Mouse (Mus musculus) heart, postnatal 0 days (tissue): ENCODE measurements at regions not wholly inside any gene's neighbourhood (a gene's known extent, or its start where the extent isn't known, plus 50 kb on each side); places are given as distances from the start of the nearest gene placed in this dataset.

Source experiments
- ATAC-seq: fragments of 200-750 bp; cut with Nextera tagmentation; 2 replicates; pipeline ENCODE4 v1.8.0; 2017; ENCODE audit warnings: low read depth, moderate number of reproducible peaks, moderate library complexity; ENCODE audit not compliant: insufficient read depth
- DNase-seq: peaks from one replicate; pipeline ENCODE4 v3.0.0-alpha.2; 2016; ENCODE audit warnings: low spot score
- H3K27ac ChIP-seq: fragments of 300-500 bp; sonication (generic); 2 replicates; pipeline ENCODE4 v1.5.1; 2014; ENCODE audit warnings: low read depth, mild to moderate bottlenecking
- H3K27me3 ChIP-seq: fragments of 300-500 bp; sonication (generic); 2 replicates; pipeline ENCODE4 v1.6.1; 2014; ENCODE audit warnings: low read length, mixed read lengths; ENCODE audit not compliant: control insufficient read depth, insufficient read depth
- H3K36me3 ChIP-seq: fragments of 300-500 bp; sonication (generic); replicated peaks from 2 replicates; pipeline ENCODE4 v1.6.1; 2014; ENCODE audit warnings: low read length, mixed read lengths; ENCODE audit not compliant: control insufficient read depth, insufficient read depth
- H3K4me1 ChIP-seq: fragments of 300-500 bp; sonication (generic); 2 replicates; pipeline ENCODE4 v1.6.1; 2014; ENCODE audit warnings: antibody characterized with exemption; ENCODE audit not compliant: control insufficient read depth, insufficient read depth
- H3K4me2 ChIP-seq: fragments of 300-500 bp; sonication (generic); 2 replicates; pipeline ENCODE4 v1.6.1; 2014; ENCODE audit warnings: low read depth, mild to moderate bottlenecking, low read length, moderate library complexity
- H3K4me3 ChIP-seq: fragments of 300-500 bp; sonication (generic); 2 replicates; pipeline ENCODE4 v1.5.1; 2014; ENCODE audit warnings: low read depth, low read length
- H3K9ac ChIP-seq: fragments of 300-500 bp; sonication (generic); replicated peaks from 2 replicates; pipeline ENCODE4 v1.6.1; 2014; ENCODE audit warnings: low read depth, low read length, mixed read lengths
- H3K9me3 ChIP-seq: fragments of 300-500 bp; sonication (generic); replicated peaks from 2 replicates; pipeline ENCODE4 v1.6.1; 2016; ENCODE audit warnings: low read length; ENCODE audit not compliant: control insufficient read depth
- CTCF ChIP-seq: IDR thresholded peaks from 2 replicates; pipeline ENCODE4 v1.5.1; 2016; ENCODE audit warnings: antibody characterized with exemption, control low read depth, low read depth
- EP300 ChIP-seq: IDR thresholded peaks from 2 replicates; pipeline ENCODE4 v1.6.1; 2016; ENCODE audit warnings: antibody characterized with exemption, low read depth
- WGBS: fragments of 180-500 bp; shearing (Covaris S2); extraction: QIAGEN DNeasy Blood & Tissue Kit; methylation state at CpG from one replicate; pipeline ENCODE4 v1.1.7; 2014; 5-methylcytosine and 5-hydroxymethylcytosine counted together

DNA sequence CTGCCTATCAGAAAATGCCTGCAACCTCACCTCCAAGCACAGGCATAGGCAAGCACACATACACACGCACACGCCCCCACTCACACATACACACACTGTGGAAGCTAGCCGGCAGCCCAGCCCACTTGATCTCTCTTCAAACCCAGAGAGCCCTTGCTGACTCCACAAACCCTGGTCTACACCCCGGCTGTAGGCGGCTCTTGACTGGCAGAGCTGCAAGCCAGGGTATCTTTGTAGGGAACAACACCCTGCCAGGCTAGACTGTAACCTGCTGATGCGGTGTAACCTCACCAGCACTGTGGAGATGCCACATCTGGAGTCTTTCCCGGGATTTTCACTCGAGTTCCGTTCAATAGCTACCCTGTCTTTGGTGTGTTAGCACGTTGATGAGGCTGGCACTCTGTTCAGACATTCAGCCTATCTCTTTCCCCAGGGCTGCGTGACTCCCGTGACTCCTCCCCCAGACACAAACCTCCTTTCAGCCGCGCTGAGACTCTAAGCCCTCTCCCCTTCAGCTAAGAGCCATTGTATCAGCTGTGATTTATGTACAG, 261.3 kb downstream of the Mycn start:
- Histone ChIP-seq H3K4me3 (peak overlapping the region; percentile 26), H3K4me2 (peak overlapping the region; percentile 55), H3K27me3 (no peaks in the 10 kb centered on the region), H3K9me3 (no peaks in the 10 kb centered on the region), H3K27ac (peak overlapping the region; percentile 75), H3K36me3 (no peaks in the 10 kb centered on the region), H3K4me1 (peaks cover 31% of the 10 kb centered on the region), H3K9ac (peak overlapping the region; percentile 44)
- DNase-seq (peak; percentile 68), ATAC-seq (peak; percentile 83)
- TF ChIP-seq CTCF (no peak), EP300 (no peak)
- 17% methylated on average over 14 of the region's 14 CpGs for WGBS

DNA sequence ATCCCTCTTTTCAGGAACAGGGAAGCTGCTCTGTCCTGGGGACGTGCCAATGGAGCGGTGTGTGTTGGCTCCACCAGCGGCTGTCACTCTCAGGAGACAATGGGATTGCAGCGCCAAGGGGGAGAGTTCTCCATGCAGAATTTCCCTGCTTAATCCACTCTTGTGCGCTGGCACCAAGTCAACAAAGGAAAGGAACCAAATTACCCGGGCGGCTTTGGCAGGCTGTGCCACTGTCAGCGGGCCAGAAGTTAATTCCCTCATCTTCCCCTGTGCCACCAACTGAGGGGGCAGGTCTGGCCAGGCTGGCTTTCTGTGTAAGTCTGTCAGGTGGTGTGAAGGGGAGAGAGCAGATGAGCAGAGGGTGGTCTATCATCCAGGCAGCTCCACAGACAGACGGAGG, 265.0 kb downstream of the Mycn start:
- TF ChIP-seq CTCF (no peak), EP300 (no peak)
- Histone ChIP-seq H3K27me3 (no peaks in the 10 kb centered on the region), H3K4me2 (no peak overlapping the region), H3K4me3 (no peak overlapping the region), H3K36me3 (no peaks in the 10 kb centered on the region), H3K9ac (no peak overlapping the region), H3K9me3 (no peaks in the 10 kb centered on the region), H3K27ac (no peak overlapping the region), H3K4me1 (peaks cover 11% of the 10 kb centered on the region)
- no peak for DNase-seq
- no peak for ATAC-seq
- WGBS: 28% methylated on average over 9 of the region's 9 CpGs

DNA sequence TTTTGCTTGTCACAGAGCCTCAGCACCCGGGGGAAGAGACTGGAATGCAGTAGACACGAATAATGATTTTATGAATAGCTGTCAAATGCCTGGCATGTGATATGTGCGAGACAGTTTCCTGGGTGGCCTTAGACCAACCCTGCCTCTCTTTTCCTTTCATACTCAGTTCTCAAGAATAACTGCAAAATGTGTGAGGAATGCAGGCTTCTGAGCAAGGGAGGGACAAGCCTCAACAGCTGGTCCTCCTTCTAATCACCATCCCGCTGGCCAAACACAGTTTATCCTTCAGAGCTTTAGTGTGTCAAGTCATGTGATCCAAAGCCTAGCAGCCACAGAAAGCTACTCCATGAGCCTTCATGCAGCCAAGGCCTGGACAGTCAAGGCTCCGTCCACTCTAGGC, 271.8 kb downstream of the Mycn start:
- ATAC-seq: no peak
- Histone ChIP-seq H3K36me3 (no peaks in the 10 kb centered on the region), H3K27me3 (no peaks in the 10 kb centered on the region), H3K9ac (no peak overlapping the region), H3K4me1 (no peaks in the 10 kb centered on the region), H3K4me3 (no peak overlapping the region), H3K27ac (no peak overlapping the region), H3K4me2 (no peak overlapping the region), H3K9me3 (no peaks in the 10 kb centered on the region)
- no peak for TF ChIP-seq EP300
- TF ChIP-seq CTCF: no peak
- WGBS: 48% methylated on average over 5 of the region's 5 CpGs
- DNase-seq: no peak

DNA sequence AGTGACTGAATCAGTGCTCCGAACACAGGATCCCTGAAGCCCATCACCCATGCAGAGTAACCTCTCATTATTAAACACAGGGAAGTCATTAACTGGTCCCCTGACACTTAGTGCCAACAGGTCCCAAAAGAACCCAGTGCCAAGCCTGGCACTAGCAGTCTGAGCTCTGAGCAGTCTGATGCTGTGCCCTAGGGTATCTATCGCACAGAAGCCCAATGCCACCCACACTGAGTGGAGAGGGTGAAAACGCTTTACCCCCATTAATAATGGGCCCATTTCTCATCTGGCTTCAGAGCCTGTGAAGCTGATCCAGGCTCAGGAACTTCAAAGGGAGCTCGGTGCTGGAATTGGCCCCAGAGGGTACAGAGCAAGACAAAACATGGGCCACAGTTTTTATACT, 272.8 kb downstream of the Mycn start:
- Histone ChIP-seq H3K27ac (no peak overlapping the region), H3K36me3 (no peaks in the 10 kb centered on the region), H3K9me3 (no peaks in the 10 kb centered on the region), H3K27me3 (no peaks in the 10 kb centered on the region), H3K4me1 (no peaks in the 10 kb centered on the region), H3K4me3 (no peak overlapping the region), H3K9ac (no peak overlapping the region), H3K4me2 (no peak overlapping the region)
- TF ChIP-seq CTCF (no peak), EP300 (no peak)
- no peak for DNase-seq
- no peak for ATAC-seq
- 89% methylated on average over 4 of the region's 4 CpGs for WGBS

DNA sequence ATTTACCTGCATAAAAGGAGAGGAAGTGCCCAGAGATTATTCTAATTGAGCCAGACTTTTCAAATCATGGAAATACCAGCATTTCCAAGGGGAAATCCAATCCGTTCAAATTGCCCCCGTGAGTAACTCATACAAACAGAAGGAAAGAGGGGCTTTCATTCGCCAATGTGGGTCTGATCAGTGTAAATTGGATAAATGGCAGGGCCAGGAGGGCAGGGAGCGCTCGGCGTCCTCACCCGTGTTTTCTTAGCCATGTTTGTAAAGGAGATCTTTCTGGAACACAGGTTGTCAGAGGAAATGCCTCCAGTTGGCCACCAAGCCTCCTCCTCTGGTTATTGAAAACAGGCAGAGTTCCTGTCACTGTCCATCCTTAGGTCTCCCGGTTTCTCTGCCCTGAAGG, 286.1 kb downstream of the Mycn start:
- no peak overlapping the region for H3K4me2 ChIP-seq
- H3K9ac ChIP-seq: no peak overlapping the region
- DNase-seq (no peak), ATAC-seq (no peak)
- peaks cover 3% of the 10 kb centered on the region; the same call in 1 of the 2 replicates for H3K9me3 ChIP-seq
- H3K4me3 ChIP-seq: no peak overlapping the region
- no peak overlapping the region for H3K27ac ChIP-seq
- H3K36me3 ChIP-seq: no peaks in the 10 kb centered on the region
- H3K4me1 ChIP-seq: no peaks in the 10 kb centered on the region
- H3K27me3 ChIP-seq: no peaks in the 10 kb centered on the region
- WGBS: 83% methylated on average over 8 of the region's 8 CpGs
- TF ChIP-seq CTCF: no peak
- no peak for TF ChIP-seq EP300

DNA sequence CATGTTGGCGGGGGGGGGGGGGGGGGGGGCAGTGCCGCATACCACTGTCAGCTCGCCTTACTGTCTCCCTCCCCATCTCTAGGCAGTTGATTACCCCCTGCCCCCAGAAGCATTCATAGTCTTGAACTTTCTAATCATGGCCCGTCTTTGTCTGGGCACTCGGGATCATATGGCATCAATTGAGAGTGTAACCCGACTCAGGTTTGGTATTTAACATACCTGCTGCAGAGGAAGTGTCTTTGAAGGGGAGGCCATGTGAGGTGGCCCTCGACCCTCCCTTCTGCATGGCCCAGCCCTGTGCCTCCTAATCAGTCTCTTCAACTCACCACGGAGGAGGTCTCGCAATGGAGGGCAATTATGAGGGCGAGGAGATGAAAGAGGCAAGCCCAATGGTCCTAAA, 286.5 kb downstream of the Mycn start:
- H3K9me3 ChIP-seq: peaks cover 3% of the 10 kb centered on the region; the same call in 1 of the 2 replicates
- DNase-seq (no peak), ATAC-seq (no peak)
- no peak for TF ChIP-seq EP300
- no peak for TF ChIP-seq CTCF
- no peak overlapping the region for H3K4me2 ChIP-seq
- no peak overlapping the region for H3K27ac ChIP-seq
- H3K4me1 ChIP-seq: no peaks in the 10 kb centered on the region
- WGBS: 81% methylated on average over 9 of the region's 10 CpGs
- no peak overlapping the region for H3K9ac ChIP-seq
- H3K36me3 ChIP-seq: no peaks in the 10 kb centered on the region
- H3K4me3 ChIP-seq: no peak overlapping the region
- H3K27me3 ChIP-seq: no peaks in the 10 kb centered on the region
